Mouse (Mus musculus) ovary, adult 18-20 months (tissue): ENCODE data around the gene Dnajb8.

Source experiments
- DNase-seq: peaks from one replicate; pipeline ENCODE4 v3.0.0; 2022; ENCODE audit warnings: low spot score, mixed read lengths

Dnajb8 gene

DNA sequence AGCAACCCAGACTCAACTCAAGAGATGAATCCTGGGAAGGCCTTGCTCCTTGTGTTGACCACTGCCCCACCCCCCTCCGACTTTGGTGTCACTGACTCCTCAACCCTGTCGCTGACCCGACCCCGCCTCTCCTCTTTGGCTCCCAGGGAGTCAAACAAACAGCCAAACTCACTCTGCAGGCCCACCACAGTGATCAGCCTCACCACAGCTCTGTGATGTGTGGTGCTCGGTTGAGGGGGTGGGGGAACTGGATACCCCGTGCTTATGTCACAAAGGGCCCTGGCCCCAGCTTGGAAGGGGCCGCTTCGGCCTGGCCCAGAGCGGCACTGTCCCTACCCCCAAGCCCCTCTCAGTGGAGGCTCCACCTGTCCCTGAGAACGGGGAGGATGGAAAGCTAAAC is at the start of gene Dnajb8:
Dnajb8 (plus strand) TSS at position 301 of the 400 bp plus-strand sequence.
- no peak for DNase-seq

DNA sequence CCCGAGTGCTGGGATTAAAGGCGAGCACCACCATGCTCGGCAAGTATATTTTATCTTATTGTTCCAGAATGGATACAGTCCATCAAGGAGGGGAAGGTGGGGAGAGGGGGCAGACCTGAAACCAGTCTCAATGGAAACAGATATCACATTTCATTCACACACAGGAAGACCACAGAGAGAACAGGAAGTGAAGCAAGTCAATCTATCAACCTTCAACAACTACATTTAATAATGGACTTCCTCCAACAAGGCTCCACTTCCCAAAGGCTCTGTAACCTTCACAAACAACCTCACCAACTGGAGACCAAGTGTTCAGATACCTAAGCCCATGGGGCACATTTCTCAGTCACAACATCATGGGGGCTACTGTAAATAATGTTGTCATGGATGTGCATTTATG is 47.9 kb upstream of the Dnajb8 start:
- no peak for DNase-seq

DNA sequence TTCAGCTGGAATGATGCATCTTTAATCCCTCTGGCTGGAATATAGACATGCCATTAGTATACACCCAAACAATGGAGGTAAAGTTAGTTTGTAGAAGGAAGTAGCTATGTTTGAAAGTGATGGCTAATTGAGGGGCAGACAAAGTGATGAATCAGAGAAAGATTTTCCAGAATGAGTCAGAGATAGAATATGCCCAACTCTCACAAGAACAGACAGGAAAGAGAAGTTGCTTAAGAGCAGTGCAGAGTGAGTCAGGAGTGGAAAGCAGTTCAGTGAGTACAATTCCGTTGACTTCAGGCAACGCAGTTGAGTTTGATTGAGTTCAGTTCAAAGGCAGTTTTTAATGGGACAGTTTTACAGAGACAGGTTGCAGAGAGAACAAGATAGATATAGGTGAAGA is 47.4 kb upstream of the Dnajb8 start:
- no peak for DNase-seq

DNA sequence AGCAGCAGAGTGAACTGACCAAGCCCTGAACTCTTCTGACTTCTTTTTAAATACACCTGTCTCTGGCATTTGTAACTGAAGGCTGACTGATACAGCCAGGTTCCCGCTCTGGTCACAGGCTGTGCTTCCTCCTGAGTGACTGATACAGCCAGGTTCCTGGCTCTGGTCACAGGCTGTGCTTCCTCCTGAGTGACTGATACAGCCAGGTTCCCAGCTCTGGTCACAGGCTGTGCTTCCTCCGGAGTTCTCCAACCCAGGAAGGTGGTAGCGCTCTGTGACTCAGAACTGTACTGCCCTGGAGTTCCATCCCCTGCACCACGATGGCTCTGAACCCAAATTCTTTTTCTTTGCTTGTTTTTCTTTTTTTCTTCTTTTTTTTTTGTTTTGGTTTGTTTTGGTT is 37.4 kb upstream of the Dnajb8 start:
- DNase-seq, result no peak

DNA sequence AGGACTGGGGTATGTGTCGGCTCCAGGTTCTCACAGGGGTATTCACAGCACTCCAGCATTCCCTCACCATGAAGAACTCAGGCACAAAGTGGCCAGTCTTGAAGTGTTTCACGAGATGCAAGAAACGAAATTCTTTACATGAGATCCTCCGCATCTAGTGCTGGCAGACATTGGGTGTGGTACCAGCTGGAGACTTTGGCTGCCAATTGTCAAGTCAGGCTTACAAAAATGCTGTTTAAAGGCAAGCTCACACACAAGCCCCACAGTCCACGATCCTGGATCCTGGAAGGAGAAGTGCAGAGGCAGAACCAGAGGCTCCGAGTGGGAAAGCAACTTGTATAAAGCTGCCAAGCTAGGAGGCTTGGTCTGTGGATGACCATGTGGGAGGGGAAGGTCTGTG is 33.9 kb upstream of the Dnajb8 start:
- no peak for DNase-seq

DNA sequence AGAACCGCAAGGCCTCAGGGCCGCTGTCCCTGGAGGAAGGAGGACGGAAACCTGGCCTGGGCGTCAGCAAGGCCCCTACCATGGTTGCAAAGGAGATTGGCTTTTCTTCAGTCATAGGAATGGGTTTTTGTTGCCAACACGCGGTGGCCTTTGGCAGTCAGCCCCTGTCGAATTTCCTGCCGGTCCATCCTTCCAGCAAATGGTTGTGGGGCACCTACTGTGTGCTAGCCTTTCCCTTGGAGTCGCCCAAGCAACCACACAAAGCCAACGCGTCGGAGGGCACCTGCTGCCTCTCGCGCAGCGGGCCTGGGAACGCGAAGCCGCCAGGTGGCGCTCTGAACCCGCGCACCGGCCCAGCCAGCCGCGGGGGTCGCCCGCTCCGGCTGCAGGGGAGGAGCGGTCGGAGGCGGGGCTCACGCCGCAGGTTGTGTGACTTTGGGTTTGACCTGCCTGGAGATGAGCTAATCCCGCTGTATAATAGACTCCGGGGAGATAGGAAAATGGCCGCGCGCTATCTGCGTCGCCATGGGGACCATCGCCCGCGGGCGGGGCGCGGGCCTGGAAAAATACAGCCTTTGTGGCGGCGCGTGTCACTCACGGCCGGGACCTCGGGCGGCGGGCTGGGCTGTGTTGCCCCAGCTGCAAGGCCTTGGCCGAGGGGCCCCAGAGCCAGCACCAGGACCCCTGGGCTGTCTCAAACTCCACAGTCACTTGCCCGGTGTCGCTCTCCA is 32.6 kb upstream of the Dnajb8 start:
- peak; percentile 66 for DNase-seq

GRCm38 (mm10) chr6:88190043-88190309 is 32.1 kb upstream of the Dnajb8 start:
- no peak for DNase-seq

GRCm38 (mm10) chr6:88190310-88191023 is 31.6 kb upstream of the Dnajb8 start:
- no peak for DNase-seq

DNA sequence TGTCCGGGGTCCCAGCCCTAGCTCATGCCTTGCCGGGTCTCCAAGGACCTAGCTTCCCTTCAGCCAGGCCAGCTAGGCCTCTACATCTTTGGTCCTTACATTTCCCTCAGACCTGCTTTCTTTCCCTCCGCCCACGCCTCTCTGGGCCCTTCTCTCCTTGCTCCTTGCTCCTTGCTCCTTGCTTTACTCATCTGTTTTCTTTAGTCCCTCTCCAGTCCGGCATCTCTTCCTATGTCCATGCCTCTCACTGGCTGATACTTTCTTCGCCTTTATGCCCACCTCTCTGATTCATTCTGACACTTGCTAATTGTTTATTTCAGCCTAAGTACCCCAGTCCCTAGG is 31.1 kb upstream of the Dnajb8 start:
- no peak for DNase-seq

GRCm38 (mm10) chr6:88191411-88192070 is 30.5 kb upstream of the Dnajb8 start:
- DNase-seq, result no peak

GRCm38 (mm10) chr6:88192756-88193155 is 29.3 kb upstream of the Dnajb8 start:
- DNase-seq, result no peak

DNA sequence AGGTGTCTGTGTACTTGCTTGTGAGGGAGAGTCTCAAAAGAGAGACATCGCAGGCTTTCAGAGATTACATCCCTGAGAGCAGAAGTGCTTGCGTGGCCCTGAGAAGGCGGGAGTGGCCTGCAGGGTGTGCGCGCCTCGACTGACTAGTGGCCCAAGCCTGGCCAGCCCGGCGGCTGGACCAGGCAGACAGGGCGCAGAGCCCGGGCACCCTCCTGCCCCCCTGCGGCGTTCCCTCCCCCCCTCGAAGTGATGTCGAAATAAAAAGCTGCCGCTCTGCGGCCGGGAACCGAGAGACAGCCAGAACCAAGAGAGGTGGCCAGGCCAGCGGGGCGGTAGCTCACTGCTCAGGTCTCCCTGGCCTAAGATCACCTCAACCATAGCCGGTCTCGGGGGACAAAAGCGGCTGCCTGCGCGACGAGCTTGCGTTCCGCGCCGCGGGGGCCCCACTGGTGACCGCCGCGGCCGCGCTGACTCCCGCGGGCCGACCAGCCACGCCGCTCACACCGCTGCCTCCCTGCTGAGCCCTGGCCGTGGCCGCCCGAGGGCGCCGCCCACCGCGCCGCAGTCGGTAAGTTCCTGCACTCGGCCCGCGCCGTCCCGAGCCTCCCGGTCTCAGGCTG is 28.5 kb upstream of the Dnajb8 start, which contains the start of gene Gata2:
Gata2 (plus strand) TSS at position 459 of the 620 bp plus-strand sequence.
- DNase-seq, result no peak

- DNase-seq, result no peak
Observed at GRCm38 (mm10) chr6:88194053-88194977, 27.8 kb upstream of the Dnajb8 start.

DNA sequence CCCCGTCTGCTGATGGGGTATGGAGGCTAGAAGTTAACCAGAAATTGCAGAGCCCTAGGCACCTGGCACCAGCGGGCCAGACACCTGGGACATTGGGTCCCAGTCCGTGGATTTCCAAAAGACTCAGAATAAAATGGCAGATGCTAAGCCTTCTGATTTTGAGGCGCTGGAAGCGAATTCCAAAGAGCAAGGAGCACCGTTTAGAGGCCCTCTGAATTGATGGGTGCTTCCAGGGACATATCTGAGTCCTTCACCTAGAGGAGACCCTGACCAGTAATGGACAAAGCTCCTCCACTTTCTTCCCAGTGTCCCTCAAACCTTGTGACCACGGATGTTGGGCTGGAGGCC is 27.1 kb upstream of the Dnajb8 start:
- DNase-seq, result no peak

GRCm38 (mm10) chr6:88196054-88196732 is 25.9 kb upstream of the Dnajb8 start:
- no peak for DNase-seq

GRCm38 (mm10) chr6:88196733-88197312 is 25.2 kb upstream of the Dnajb8 start:
- DNase-seq, result no peak

GRCm38 (mm10) chr6:88197313-88198069 is 24.6 kb upstream of the Dnajb8 start:
- DNase-seq, result no peak

- peak; percentile 77 for DNase-seq
Observed at GRCm38 (mm10) chr6:88198070-88198940, 23.8 kb upstream of the Dnajb8 start.
